8 mouse cellular contexts compared by ENCODE assay signal in genomic region chr7:126399548-126399947, GRCm38 (mm10). TPM values are rescaled to one million over a fixed set of nuclear protein-coding genes. Genes with fewer than 3 reads are reported as not detected.
DNase-seq lines count a peak whose midpoint lies in the region; ATAC-seq and TF ChIP-seq lines count a peak whose summit lies in the region.

No protein-coding gene starts in this region.

- ATAC-seq in kidney, embryonic 16.5 days (ENCODE audit: low FRiP score, low TSS enrichment) = no peak
- 0 out of 2 replicates have a peak, but pooled peaks have one; percentile 32 for ATAC-seq in erythroid progenitor cell, adult 5-6 weeks (replicated peaks; ENCODE audit: low FRiP score, poor library complexity, severe bottlenecking)
- ATAC-seq in liver, embryonic 11.5 days (replicated peaks; ENCODE audit: low FRiP score) = no peak

- H3K4me1 ChIP-seq in kidney, adult 2 months (ENCODE audit: control insufficient read depth, insufficient read depth, low read length) = no peaks in the 10 kb centered on the region; the same call in 1 of the 2 replicates
- peaks cover 9% of the 10 kb centered on the region for H3K4me1 ChIP-seq in kidney, embryonic 16.5 days (ENCODE audit: insufficient read depth, low read length)
- no peaks in the 10 kb centered on the region; the same call in 1 of the 2 replicates for H3K4me1 ChIP-seq in bone marrow, adult 2 months (ENCODE audit: control insufficient read depth, insufficient read depth, low read length)
- H3K4me1 ChIP-seq in liver, embryonic 11.5 days (replicated peaks; ENCODE audit: control insufficient read depth, insufficient read depth, low read length) = peaks cover 10% of the 10 kb centered on the region

- TF ChIP-seq CTCF in kidney, adult 2 months (conservative IDR thresholded peaks at IDR 0.05; ENCODE audit: insufficient read depth, insufficient read length, low read depth, low read length) = peak; percentile 85
- peak; percentile 82 for TF ChIP-seq CTCF in bone marrow, adult 2 months (IDR thresholded peaks at IDR 0.05; ENCODE audit: control insufficient read depth, insufficient read depth, low read length)

- 10% methylated on average over 5 of the region's 5 CpGs for WGBS in kidney, adult 2 months
- WGBS in kidney, embryonic 16.5 days = 11% methylated on average over 5 of the region's 5 CpGs
- WGBS in bone marrow, adult 2 months = 3% methylated on average over 5 of the region's 5 CpGs
- 9% methylated on average over 5 of the region's 5 CpGs for WGBS in liver, embryonic 11.5 days

- H3K27ac ChIP-seq in kidney, adult 2 months (ENCODE audit: insufficient read depth, low read depth, low read length) = no peak overlapping the region
- no peak overlapping the region for H3K27ac ChIP-seq in kidney, embryonic 16.5 days (ENCODE audit: low read length)
- H3K27ac ChIP-seq in bone marrow, adult 2 months (ENCODE audit: control insufficient read depth, insufficient read depth, low read depth, low read length, poor library complexity) = no peak overlapping the region
- no peak overlapping the region for H3K27ac ChIP-seq in liver, embryonic 11.5 days (ENCODE audit: low read depth, low read length)

- no peak for TF ChIP-seq POLR2A in kidney, adult 2 months (IDR thresholded peaks at IDR 0.05; ENCODE audit: low read depth, low read length)
- no peak for TF ChIP-seq POLR2A in bone marrow, adult 2 months (IDR thresholded peaks at IDR 0.05; ENCODE audit: borderline replicate concordance, control insufficient read depth, low read depth, low read length)

- no peak overlapping the region for H3K4me2 ChIP-seq in kidney, embryonic 16.5 days (replicated peaks; ENCODE audit: low read depth, low read length)
- H3K4me2 ChIP-seq in liver, embryonic 11.5 days = no peak overlapping the region

- no peak overlapping the region for H3K9ac ChIP-seq in kidney, embryonic 16.5 days (replicated peaks; ENCODE audit: low read length)
- H3K9ac ChIP-seq in liver, embryonic 11.5 days (ENCODE audit: low read depth, low read length) = no peak overlapping the region

- H3K36me3 ChIP-seq in kidney, adult 2 months (ENCODE audit: control insufficient read depth, insufficient read depth, low read length) = no peaks in the 10 kb centered on the region
- no peaks in the 10 kb centered on the region for H3K36me3 ChIP-seq in kidney, embryonic 16.5 days (ENCODE audit: insufficient read depth, low read length)
- H3K36me3 ChIP-seq in liver, embryonic 11.5 days (ENCODE audit: control insufficient read depth, insufficient read depth, low read length) = no peaks in the 10 kb centered on the region

- DNase-seq in kidney, adult 2 months = peak; percentile 86
- peak; percentile 84 for DNase-seq in kidney, adult 9 months
- peak; percentile 74 for DNase-seq in liver, embryonic 11.5 days (ENCODE audit: low spot score)
- peak; percentile 87 for DNase-seq in retina, postnatal 1 day
- peak; percentile 98 for DNase-seq in thymus, postnatal 4 days

- H3K9me3 ChIP-seq in kidney, embryonic 16.5 days (ENCODE audit: low read length) = no peaks in the 10 kb centered on the region
- H3K9me3 ChIP-seq in liver, embryonic 11.5 days (ENCODE audit: control insufficient read depth, low read length) = no peaks in the 10 kb centered on the region

- H3K4me3 ChIP-seq in kidney, adult 2 months (ENCODE audit: insufficient read depth, low read depth, low read length) = no peak overlapping the region
- H3K4me3 ChIP-seq in kidney, embryonic 16.5 days (ENCODE audit: low read length) = no peak overlapping the region
- H3K4me3 ChIP-seq in bone marrow, adult 2 months (replicated peaks; ENCODE audit: control insufficient read depth, low read depth, low read length) = no peak overlapping the region
- no peak overlapping the region for H3K4me3 ChIP-seq in liver, embryonic 11.5 days (ENCODE audit: low read depth, low read length)

- H3K27me3 ChIP-seq in kidney, adult 2 months (replicated peaks; ENCODE audit: control insufficient read depth, insufficient read depth, low read length) = no peaks in the 10 kb centered on the region
- no peaks in the 10 kb centered on the region for H3K27me3 ChIP-seq in kidney, embryonic 16.5 days (ENCODE audit: insufficient read depth, low read length)
- no peaks in the 10 kb centered on the region for H3K27me3 ChIP-seq in liver, embryonic 11.5 days (replicated peaks; ENCODE audit: control insufficient read depth, insufficient read depth, low read length)

RNA-seq across cellular contexts. Expression of gene Nfatc2ip, which starts 3.0 kb away (rescaled TPM):
- polyA plus RNA-seq in kidney, adult 2 months (2012; rRNA removed) = 3.5 and 3.9 TPM in 2 replicates
- 1.9 and 2.5 TPM in 2 replicates for polyA plus RNA-seq in kidney, embryonic 16.5 days (2015; fragmentation: Nextera tagmentation; extraction: Ambion mirVana)
- 11.1 and 15.1 TPM in 2 replicates for polyA plus RNA-seq in bone marrow, adult 2 months (2011; ENCODE audit: insufficient read depth, insufficient read length, low replicate concordance, missing spikeins)
- total RNA-seq in erythroid progenitor cell, adult 5-6 weeks (2015; ENCODE audit: low replicate concordance) = 7.6 and 10.1 TPM in 2 replicates
- 21.7 and 22.7 TPM in 2 replicates for total RNA-seq in erythroid progenitor cell, adult 5-6 weeks (2017; ENCODE audit: low replicate concordance)
- polyA plus RNA-seq in liver, embryonic 11.5 days (2014; fragmentation: Nextera tagmentation; extraction: Ambion mirVana) = 3.6 and 4.0 TPM in 2 replicates

RNA-seq across cellular contexts. Expression of gene Cd19, which starts 15.1 kb away (rescaled TPM):
- polyA plus RNA-seq in kidney, adult 2 months (2012; rRNA removed) = 0.48 and 8.4 TPM in 2 replicates
- 0.09 TPM in 1 of 2 replicates, not detected in the other for polyA plus RNA-seq in kidney, embryonic 16.5 days (2015; fragmentation: Nextera tagmentation; extraction: Ambion mirVana)
- polyA plus RNA-seq in bone marrow, adult 2 months (2011; ENCODE audit: insufficient read depth, insufficient read length, low replicate concordance, missing spikeins) = 62.1 and 196 TPM in 2 replicates
- 18.4 and 35.2 TPM in 2 replicates for total RNA-seq in erythroid progenitor cell, adult 5-6 weeks (2015; ENCODE audit: low replicate concordance)
- 11.2 and 18.8 TPM in 2 replicates for total RNA-seq in erythroid progenitor cell, adult 5-6 weeks (2017; ENCODE audit: low replicate concordance)
- polyA plus RNA-seq in liver, embryonic 11.5 days (2014; fragmentation: Nextera tagmentation; extraction: Ambion mirVana) = 0.13 TPM in 1 of 2 replicates, not detected in the other

RNA-seq across cellular contexts. Expression of gene Spns1, which starts 22.3 kb away (rescaled TPM):
- 102 and 168 TPM in 2 replicates for polyA plus RNA-seq in kidney, adult 2 months (2012; rRNA removed)
- 78.0 and 78.9 TPM in 2 replicates for polyA plus RNA-seq in kidney, embryonic 16.5 days (2015; fragmentation: Nextera tagmentation; extraction: Ambion mirVana)
- polyA plus RNA-seq in bone marrow, adult 2 months (2011; ENCODE audit: insufficient read depth, insufficient read length, low replicate concordance, missing spikeins) = 13.0 and 32.8 TPM in 2 replicates
- 7.6 and 8.0 TPM in 2 replicates for total RNA-seq in erythroid progenitor cell, adult 5-6 weeks (2015; ENCODE audit: low replicate concordance)
- total RNA-seq in erythroid progenitor cell, adult 5-6 weeks (2017; ENCODE audit: low replicate concordance) = 3.1 and 5.8 TPM in 2 replicates
- 43.8 and 43.9 TPM in 2 replicates for polyA plus RNA-seq in liver, embryonic 11.5 days (2014; fragmentation: Nextera tagmentation; extraction: Ambion mirVana)

RNA-seq across cellular contexts. Expression of gene Rabep2, which starts 29.0 kb away (rescaled TPM):
- 24.7 and 25.7 TPM in 2 replicates for polyA plus RNA-seq in kidney, adult 2 months (2012; rRNA removed)
- 36.2 and 39.0 TPM in 2 replicates for polyA plus RNA-seq in kidney, embryonic 16.5 days (2015; fragmentation: Nextera tagmentation; extraction: Ambion mirVana)
- 10.7 and 28.6 TPM in 2 replicates for polyA plus RNA-seq in bone marrow, adult 2 months (2011; ENCODE audit: insufficient read depth, insufficient read length, low replicate concordance, missing spikeins)
- total RNA-seq in erythroid progenitor cell, adult 5-6 weeks (2015; ENCODE audit: low replicate concordance) = 4.3 and 8.0 TPM in 2 replicates
- total RNA-seq in erythroid progenitor cell, adult 5-6 weeks (2017; ENCODE audit: low replicate concordance) = 1.4 and 7.2 TPM in 2 replicates
- 15.6 and 16.0 TPM in 2 replicates for polyA plus RNA-seq in liver, embryonic 11.5 days (2014; fragmentation: Nextera tagmentation; extraction: Ambion mirVana)

RNA-seq across cellular contexts. Expression of gene Lat, which starts 30.2 kb away (rescaled TPM):
- 1.9 and 11.8 TPM in 2 replicates for polyA plus RNA-seq in kidney, adult 2 months (2012; rRNA removed)
- 1.7 and 2.4 TPM in 2 replicates for polyA plus RNA-seq in kidney, embryonic 16.5 days (2015; fragmentation: Nextera tagmentation; extraction: Ambion mirVana)
- polyA plus RNA-seq in bone marrow, adult 2 months (2011; ENCODE audit: insufficient read depth, insufficient read length, low replicate concordance, missing spikeins) = 55.3 and 74.0 TPM in 2 replicates
- 13.4 and 22.7 TPM in 2 replicates for total RNA-seq in erythroid progenitor cell, adult 5-6 weeks (2015; ENCODE audit: low replicate concordance)
- 1.7 and 3.5 TPM in 2 replicates for total RNA-seq in erythroid progenitor cell, adult 5-6 weeks (2017; ENCODE audit: low replicate concordance)
- polyA plus RNA-seq in liver, embryonic 11.5 days (2014; fragmentation: Nextera tagmentation; extraction: Ambion mirVana) = 18.8 and 20.3 TPM in 2 replicates
